Mouse (Mus musculus) lung, postnatal 0 days (tissue): Measurements from ENCODE around the gene Polr3gl.

Experiments
- CTCF ChIP-seq: IDR thresholded peaks from 2 replicates; pipeline ENCODE4 v1.5.1; 2016; ENCODE audit warnings: antibody characterized with exemption, mild to moderate bottlenecking
- EP300 ChIP-seq: IDR thresholded peaks from 2 replicates; pipeline ENCODE4 v1.6.1; 2016; ENCODE audit warnings: antibody characterized with exemption, mild to moderate bottlenecking, control low read depth

- TF ChIP-seq CTCF: no peak
- no peak for TF ChIP-seq EP300
Measured at GRCm38 (mm10) chr3:96600639-96601250, 6.8 kb upstream of the Polr3gl start, which contains the start of gene Lix1l.
